Mouse (Mus musculus) hindbrain, embryonic 11.5 days (tissue): ENCODE measurements at regions not wholly inside any gene's neighbourhood (a gene's known extent, or its start where the extent isn't known, plus 50 kb on each side); places are given as distances from the start of the nearest gene placed in this dataset.

ENCODE experiments used
- ATAC-seq: fragments of 200-750 bp; cut with Nextera tagmentation; 2 replicates; pipeline ENCODE4 v1.8.0; 2017; ENCODE audit warnings: mild to moderate bottlenecking, moderate TSS enrichment, moderate library complexity; ENCODE audit not compliant: low FRiP score
- DNase-seq: peaks from one replicate; pipeline ENCODE4 v3.0.0-alpha.2; 2015; ENCODE audit warnings: low spot score
- H3K27ac ChIP-seq: fragments of 300-500 bp; sonication (generic); 2 replicates; pipeline ENCODE4 v1.5.1; 2014; ENCODE audit warnings: mild to moderate bottlenecking, low read depth, low read length
- H3K27me3 ChIP-seq: fragments of 300-500 bp; sonication (generic); 2 replicates; pipeline ENCODE4 v1.6.1; 2014; ENCODE audit warnings: mild to moderate bottlenecking, low read length, moderate library complexity, mixed read lengths; ENCODE audit not compliant: control insufficient read depth, insufficient read depth
- H3K36me3 ChIP-seq: fragments of 300-500 bp; sonication (generic); 2 replicates; pipeline ENCODE4 v1.6.1; 2014; ENCODE audit warnings: mild to moderate bottlenecking, low read length, moderate library complexity, mixed read lengths; ENCODE audit not compliant: control insufficient read depth, insufficient read depth
- H3K4me1 ChIP-seq: fragments of 300-500 bp; sonication (generic); replicated peaks from 2 replicates; pipeline ENCODE4 v1.6.1; 2014; ENCODE audit warnings: low read length, mixed read lengths; ENCODE audit not compliant: control insufficient read depth, insufficient read depth
- H3K4me2 ChIP-seq: fragments of 300-500 bp; sonication (generic); replicated peaks from 2 replicates; pipeline ENCODE4 v1.6.1; 2014; ENCODE audit warnings: mild to moderate bottlenecking, low read depth, low read length
- H3K4me3 ChIP-seq: fragments of 300-500 bp; sonication (generic); 2 replicates; pipeline ENCODE4 v1.5.1; 2014; ENCODE audit warnings: low read depth, low read length
- H3K9ac ChIP-seq: fragments of 300-500 bp; sonication (generic); 2 replicates; pipeline ENCODE4 v1.6.1; 2014; ENCODE audit warnings: low read depth, low read length
- H3K9me3 ChIP-seq: fragments of 300-500 bp; sonication (generic); 2 replicates; pipeline ENCODE4 v1.6.1; 2016; ENCODE audit warnings: low read length; ENCODE audit not compliant: control insufficient read depth
- WGBS: fragments of 180-500 bp; shearing (Covaris S2); extraction: QIAGEN DNeasy Blood & Tissue Kit; methylation state at CpG from one replicate; pipeline ENCODE4 v1.1.7; 2014; 5-methylcytosine and 5-hydroxymethylcytosine counted together

DNA sequence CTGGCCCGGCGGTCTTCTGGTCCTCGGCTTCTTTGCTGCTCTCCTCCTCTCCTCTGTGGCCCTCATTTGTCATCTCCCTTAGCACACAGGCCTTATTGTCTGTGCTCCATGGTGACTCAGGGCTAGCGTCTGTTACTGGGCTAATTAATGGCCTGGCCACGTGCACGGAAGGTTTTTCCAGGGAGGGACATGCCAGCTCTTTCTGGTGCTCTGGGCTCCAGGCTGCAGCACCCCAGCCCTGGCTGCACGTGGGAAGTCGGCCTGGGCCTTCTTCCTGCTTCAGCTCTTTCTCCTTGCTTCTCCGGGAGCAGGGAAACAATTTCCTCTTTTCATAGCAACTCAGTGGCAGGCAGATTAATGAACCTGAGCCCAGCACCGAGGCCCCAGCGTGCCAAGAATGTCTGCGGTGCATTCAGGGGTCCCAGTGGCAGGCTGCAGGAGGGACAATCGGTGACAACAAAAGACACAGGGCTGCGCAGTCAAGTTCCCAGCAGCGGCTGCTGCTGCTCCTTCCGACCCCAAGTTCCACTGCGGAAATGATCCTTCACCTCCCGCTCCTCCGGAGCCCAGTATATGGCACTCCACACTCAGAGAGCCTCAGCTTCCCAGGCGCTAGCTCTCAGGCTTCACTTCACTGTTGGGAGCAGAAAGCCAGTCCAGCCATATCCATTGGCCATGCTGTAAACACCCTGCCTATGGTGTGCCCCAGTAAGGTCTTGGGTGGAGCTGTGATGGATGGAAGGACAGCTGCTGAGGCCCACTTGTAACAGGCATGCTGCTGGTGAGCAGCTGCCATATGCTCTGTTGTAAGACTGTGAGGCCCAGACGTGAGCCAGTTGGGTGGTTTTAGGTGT lies 257.3 kb upstream of the Habp2 start:
- Histone ChIP-seq H3K4me2 (peak overlapping the region; percentile 15; the same call in 1 of the 2 replicates), H3K4me1 (peaks cover 5% of the 10 kb centered on the region), H3K36me3 (no peaks in the 10 kb centered on the region), H3K9me3 (no peaks in the 10 kb centered on the region), H3K4me3 (no peak overlapping the region), H3K9ac (peak overlapping the region; percentile 24), H3K27me3 (no peaks in the 10 kb centered on the region), H3K27ac (peak overlapping the region; percentile 89)
- peak; percentile 94 for ATAC-seq
- peak; percentile 78 for DNase-seq
- 12% methylated on average over 21 of the region's 21 CpGs for WGBS

DNA sequence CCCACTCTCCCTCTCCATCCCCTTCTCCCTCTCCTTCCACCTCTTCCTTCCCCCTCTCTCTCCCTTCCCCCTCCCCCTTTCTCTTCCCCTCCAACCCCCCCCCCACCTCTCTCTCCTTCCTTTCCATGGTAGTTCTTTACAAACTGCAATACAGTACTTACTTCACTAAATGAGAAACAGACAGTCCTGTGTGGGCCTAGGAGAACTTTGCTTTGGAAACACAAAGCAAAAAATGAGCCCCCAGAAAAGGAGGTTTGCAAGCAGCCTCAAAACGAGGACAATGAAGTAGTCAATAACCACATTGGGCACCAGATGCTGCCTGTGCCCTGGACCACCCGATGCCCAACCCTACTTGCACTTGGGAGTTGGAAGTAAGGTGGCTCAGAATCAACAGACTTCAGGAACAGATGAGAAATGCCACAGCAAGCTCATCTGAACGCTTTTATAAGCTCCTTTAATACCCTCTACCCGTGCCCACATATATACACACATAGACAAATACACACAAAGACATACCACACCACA lies 256.5 kb upstream of the Habp2 start:
- Histone ChIP-seq H3K4me3 (no peak overlapping the region), H3K9me3 (no peaks in the 10 kb centered on the region), H3K27me3 (no peaks in the 10 kb centered on the region), H3K4me2 (no peak overlapping the region), H3K36me3 (no peaks in the 10 kb centered on the region), H3K9ac (no peak overlapping the region), H3K27ac (peak overlapping the region; percentile 89), H3K4me1 (peaks cover 5% of the 10 kb centered on the region)
- DNase-seq, result peak; percentile 26
- 0 out of 2 replicates have a peak, but pooled peaks have one; percentile 6 for ATAC-seq
- WGBS, result 59% methylated on average over 4 of the region's 4 CpGs

DNA sequence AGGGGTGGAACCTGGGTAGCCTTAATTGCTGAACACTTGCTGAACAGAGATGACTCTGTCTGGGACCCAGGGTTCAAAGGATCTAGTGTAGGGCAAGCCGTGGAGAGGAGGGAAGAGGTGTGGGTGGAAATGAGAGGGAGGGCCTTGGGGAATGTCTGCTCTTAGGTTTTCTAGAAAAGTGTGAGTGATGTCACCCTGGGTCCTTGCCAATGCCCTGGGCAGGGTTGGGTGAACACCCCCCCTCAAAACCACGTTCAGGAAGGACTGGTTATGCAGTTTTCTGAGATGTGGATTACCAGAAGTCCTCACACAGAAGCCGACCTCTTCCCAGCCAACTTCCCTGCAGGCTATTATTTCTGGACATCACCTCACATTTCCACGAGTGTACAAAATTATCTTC lies 252.4 kb upstream of the Habp2 start:
- Histone ChIP-seq H3K9ac (no peak overlapping the region), H3K27me3 (no peaks in the 10 kb centered on the region), H3K9me3 (no peaks in the 10 kb centered on the region), H3K4me2 (no peak overlapping the region), H3K27ac (no peak overlapping the region), H3K4me3 (no peak overlapping the region), H3K36me3 (no peaks in the 10 kb centered on the region), H3K4me1 (no peaks in the 10 kb centered on the region; the same call in 1 of the 2 replicates)
- no peak for DNase-seq
- WGBS, result 73% methylated on average over 4 of the region's 4 CpGs
- no peak for ATAC-seq

DNA sequence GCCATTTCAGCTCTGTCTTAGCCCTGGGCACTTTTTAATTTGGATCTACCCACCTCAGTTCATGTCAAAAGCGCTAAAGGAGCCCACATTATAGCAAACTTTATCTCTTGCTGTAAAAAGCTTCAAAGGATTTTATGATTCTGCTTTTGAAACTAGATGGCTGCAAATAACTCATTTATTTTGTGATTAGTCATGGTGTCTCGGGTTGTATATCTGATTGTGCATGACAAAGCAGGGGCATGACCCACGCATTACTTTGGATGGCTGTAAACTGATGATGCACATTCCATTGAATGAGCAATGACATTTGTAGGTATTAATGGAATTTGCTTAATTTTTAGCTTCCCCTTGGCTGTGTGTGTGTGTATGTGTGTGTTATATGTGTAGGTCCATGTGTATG lies 249.4 kb upstream of the Habp2 start:
- Histone ChIP-seq H3K27ac (no peak overlapping the region), H3K27me3 (no peaks in the 10 kb centered on the region), H3K4me3 (no peak overlapping the region), H3K4me1 (no peaks in the 10 kb centered on the region), H3K9me3 (no peaks in the 10 kb centered on the region), H3K9ac (no peak overlapping the region), H3K36me3 (no peaks in the 10 kb centered on the region), H3K4me2 (no peak overlapping the region)
- 75% methylated on average over 3 of the region's 3 CpGs for WGBS
- ATAC-seq, result no peak
- DNase-seq, result no peak

DNA sequence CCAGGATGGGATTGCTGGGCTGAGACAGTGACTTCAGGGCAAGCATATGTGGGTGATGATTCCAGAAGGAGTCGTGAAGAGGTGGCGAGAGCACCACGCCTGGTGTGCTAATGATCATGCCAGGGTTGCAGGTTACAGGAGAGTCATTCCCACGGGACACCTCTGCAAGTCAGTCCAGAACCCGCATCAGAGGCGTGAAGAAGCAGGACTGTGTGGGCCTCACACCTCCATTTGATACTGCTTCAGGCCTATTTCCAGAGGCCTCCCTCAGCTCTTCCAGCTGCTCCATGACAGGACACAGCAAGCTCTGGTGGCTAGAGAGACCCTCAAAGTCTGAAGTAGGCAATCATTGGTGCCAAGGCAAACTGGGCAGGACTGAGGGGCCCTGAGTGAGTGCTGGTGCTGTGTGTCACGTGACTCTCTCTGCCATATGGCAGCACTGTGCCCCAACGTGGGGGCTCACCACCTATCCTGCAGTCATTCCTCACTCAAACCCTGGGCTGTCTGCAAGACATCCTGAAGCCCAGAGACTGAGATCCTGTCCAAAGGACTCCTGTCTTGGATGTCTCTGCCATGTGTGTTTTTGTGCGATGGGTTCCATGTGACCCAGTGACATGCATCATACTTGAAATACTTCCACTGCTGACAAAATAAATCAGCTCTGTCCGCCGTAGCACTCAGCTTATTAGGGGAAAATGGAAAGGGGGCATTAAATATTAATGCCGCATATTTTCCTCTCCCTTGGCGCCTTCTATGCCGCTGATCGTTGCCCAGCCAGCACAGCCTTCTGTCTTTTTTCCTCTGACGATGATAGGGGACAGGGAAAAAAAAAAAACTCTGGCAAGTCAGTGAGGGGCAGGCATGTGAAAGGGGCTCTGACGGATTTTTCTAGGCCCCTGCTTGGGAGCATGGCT lies 247.6 kb upstream of the Habp2 start:
- Histone ChIP-seq H3K4me3 (no peak overlapping the region), H3K36me3 (no peaks in the 10 kb centered on the region), H3K4me2 (no peak overlapping the region), H3K27ac (no peak overlapping the region), H3K9me3 (no peaks in the 10 kb centered on the region), H3K27me3 (no peaks in the 10 kb centered on the region), H3K9ac (no peak overlapping the region), H3K4me1 (no peaks in the 10 kb centered on the region)
- ATAC-seq (no peak), DNase-seq (peak; percentile 17)
- WGBS, result 71% methylated on average over 17 of the region's 17 CpGs

DNA sequence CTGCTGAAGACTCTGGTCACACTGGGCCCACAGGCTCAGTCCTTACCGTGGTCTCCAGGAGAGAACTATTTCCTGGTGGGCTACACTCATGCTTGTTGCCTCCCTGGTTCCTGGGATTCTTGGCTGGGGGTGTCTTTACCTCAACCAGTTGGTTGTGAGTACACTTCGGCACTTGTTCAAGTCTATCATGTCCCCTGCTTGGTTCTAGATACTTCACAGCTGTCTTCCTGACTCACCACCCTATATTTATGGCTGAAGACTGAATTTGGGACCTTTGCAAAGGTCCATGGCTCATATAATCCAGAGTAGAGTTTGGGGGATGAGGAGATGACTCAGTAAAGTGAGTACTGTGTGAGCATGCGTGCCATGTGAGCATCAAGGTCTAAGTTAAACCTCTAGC lies 245.0 kb upstream of the Habp2 start:
- Histone ChIP-seq H3K4me1 (no peaks in the 10 kb centered on the region), H3K4me2 (no peak overlapping the region), H3K9ac (no peak overlapping the region), H3K9me3 (no peaks in the 10 kb centered on the region), H3K36me3 (no peaks in the 10 kb centered on the region), H3K4me3 (no peak overlapping the region), H3K27ac (no peak overlapping the region), H3K27me3 (no peaks in the 10 kb centered on the region)
- WGBS, result 90% methylated on average over 3 of the region's 3 CpGs
- ATAC-seq (no peak), DNase-seq (no peak)

DNA sequence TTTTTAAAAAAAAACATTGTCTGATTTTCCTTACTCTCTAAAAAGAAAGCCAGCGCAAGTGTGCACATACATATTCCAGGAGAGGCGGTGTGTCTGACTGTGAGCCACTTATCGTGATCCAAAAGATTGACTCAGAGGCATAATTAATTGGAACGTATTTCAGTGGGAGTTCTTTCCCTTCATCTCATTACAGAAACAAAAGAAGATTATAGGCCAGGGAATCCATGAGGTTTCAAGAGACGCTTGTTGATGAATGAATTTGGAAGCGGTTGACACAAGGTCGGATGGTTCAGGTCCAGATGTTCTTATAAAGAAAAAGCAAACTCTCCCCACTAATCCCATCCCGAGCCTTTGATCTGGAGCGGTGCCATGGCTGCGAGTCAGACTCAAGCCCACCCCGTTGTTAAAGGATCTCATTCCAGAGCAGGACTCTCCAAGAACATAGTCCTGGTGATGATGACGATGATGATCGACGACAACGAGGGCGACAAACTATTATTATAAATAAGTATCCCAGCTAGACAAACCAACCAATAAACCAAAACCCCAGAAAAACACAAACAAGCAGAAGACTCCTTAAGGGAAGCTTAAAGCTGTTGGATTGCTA lies 240.1 kb upstream of the Habp2 start:
- DNase-seq, result no peak
- no peaks in the 10 kb centered on the region for H3K9me3 ChIP-seq
- no peaks in the 10 kb centered on the region for H3K4me1 ChIP-seq
- H3K4me2 ChIP-seq, result no peak overlapping the region
- no peak overlapping the region for H3K27ac ChIP-seq
- H3K4me3 ChIP-seq, result no peak overlapping the region
- H3K9ac ChIP-seq, result no peak overlapping the region
- no peaks in the 10 kb centered on the region for H3K27me3 ChIP-seq
- no peaks in the 10 kb centered on the region for H3K36me3 ChIP-seq
- 87% methylated on average over 16 of the region's 16 CpGs for whole genome bisulfite sequencing
- ATAC-seq, result no peak

DNA sequence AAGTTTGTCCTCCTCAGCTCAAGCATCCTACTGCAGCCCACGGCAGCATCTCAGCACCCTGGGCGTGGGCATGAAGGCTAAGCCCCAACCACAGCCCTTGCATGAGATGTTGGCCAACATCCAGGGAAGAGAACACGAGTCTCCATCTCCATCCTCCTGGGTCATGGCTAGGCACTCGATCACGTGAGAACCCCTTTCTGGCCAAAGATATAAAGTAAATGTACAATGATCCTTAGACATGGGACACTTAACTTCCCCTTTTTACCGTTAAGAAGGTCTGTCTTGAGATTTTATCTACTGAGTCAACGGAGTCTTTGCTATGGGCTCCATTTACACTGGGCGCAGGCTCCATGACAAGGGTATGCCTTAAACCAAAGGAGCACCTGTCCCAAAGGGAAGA lies 232.8 kb upstream of the Habp2 start:
- H3K9me3 ChIP-seq, result no peaks in the 10 kb centered on the region
- no peaks in the 10 kb centered on the region for H3K4me1 ChIP-seq
- no peak overlapping the region for H3K27ac ChIP-seq
- WGBS, result 95% methylated on average over 8 of the region's 8 CpGs
- H3K4me2 ChIP-seq, result no peak overlapping the region
- no peak overlapping the region for H3K4me3 ChIP-seq
- no peaks in the 10 kb centered on the region for H3K36me3 ChIP-seq
- H3K27me3 ChIP-seq, result no peaks in the 10 kb centered on the region
- DNase-seq, result no peak
- ATAC-seq, result no peak
- no peak overlapping the region for H3K9ac ChIP-seq
